Mouse (Mus musculus) kidney, adult 2 months (tissue): Measurements from ENCODE around the gene Rnf144a. TPM values are rescaled to one million over a fixed set of nuclear protein-coding genes. Genes with fewer than 3 reads are reported as not detected.

Source experiments
- DNase-seq: peaks from one replicate; pipeline ENCODE4 v3.0.0; 2021
- H3K27ac ChIP-seq: fragments of 200-500 bp; 2 replicates; pipeline ENCODE4 v1.5.1; 2012; ENCODE audit warnings: low read depth, low read length, control low read depth, inconsistent platforms; ENCODE audit not compliant: insufficient read depth
- H3K27me3 ChIP-seq: fragments of 200-500 bp; replicated peaks from 2 replicates; pipeline ENCODE4 v1.6.1; 2012; ENCODE audit warnings: mild to moderate bottlenecking, moderate library complexity, low read length, inconsistent platforms; ENCODE audit not compliant: control insufficient read depth, insufficient read depth
- H3K36me3 ChIP-seq: fragments of 200-500 bp; 2 replicates; pipeline ENCODE4 v1.6.1; 2012; ENCODE audit warnings: mild to moderate bottlenecking, moderate library complexity, low read length, inconsistent platforms; ENCODE audit not compliant: control insufficient read depth, insufficient read depth
- H3K4me1 ChIP-seq: fragments of 200-500 bp; 2 replicates; pipeline ENCODE4 v1.6.1; 2011; ENCODE audit warnings: low read length; ENCODE audit not compliant: control insufficient read depth, insufficient read depth
- H3K4me3 ChIP-seq: fragments of 200-500 bp; 2 replicates; pipeline ENCODE4 v1.5.1; 2011; ENCODE audit warnings: mild to moderate bottlenecking, low read depth, low read length, control low read depth; ENCODE audit not compliant: insufficient read depth
- CTCF ChIP-seq: fragments of 200-500 bp; conservative IDR thresholded peaks from 2 replicates; pipeline ENCODE4 v1.5.1; 2011; ENCODE audit warnings: low read depth, mild to moderate bottlenecking, control low read depth, low read length, moderate library complexity, mixed read lengths; ENCODE audit not compliant: insufficient read depth, insufficient read length
- POLR2A ChIP-seq: fragments of 200-500 bp; IDR thresholded peaks from one replicate; pipeline ENCODE4 v1.6.1; 2011; ENCODE audit warnings: low read depth, low read length, control low read depth
- WGBS: fragments of 180-500 bp; shearing (Covaris S2); methylation state at CpG from one replicate; pipeline ENCODE4 v1.1.7; 2018; 5-methylcytosine and 5-hydroxymethylcytosine counted together
- polyA plus RNA-seq: library from polyadenylated mRNA; depleted of rRNA; stranded (reverse); fragments of >200 nt; gene quantifications from 2 replicates; pipeline ENCODE4 v1.2.3, GENCODE M21; 2012

Gene Rnf144a
- polyA plus RNA-seq, 1 experiment = 12.7 TPM

DNA sequence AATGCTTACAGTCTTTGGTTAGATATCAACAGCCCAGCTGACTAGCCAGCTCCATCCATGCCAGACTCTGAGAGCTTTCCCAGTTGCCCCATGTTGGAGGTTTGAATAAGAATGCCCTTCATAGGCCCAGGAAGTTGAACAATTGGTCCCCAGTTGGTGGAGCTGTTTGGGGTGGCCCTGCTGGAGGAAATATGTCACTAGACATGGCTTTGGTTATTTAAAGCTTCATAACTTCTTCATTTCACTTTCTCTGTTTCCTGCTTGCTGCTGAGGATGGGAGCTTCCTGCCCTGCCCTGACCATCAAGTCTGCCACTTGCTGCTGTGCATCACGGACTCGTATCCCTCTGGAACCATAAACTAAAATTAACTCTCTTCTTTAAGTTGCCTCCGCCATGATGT, 4.6 kb downstream of the Rnf144a start:
- Histone ChIP-seq H3K36me3 (no peaks in the 10 kb centered on the region), H3K27ac (no peak overlapping the region), H3K27me3 (no peaks in the 10 kb centered on the region), H3K4me3 (no peak overlapping the region), H3K4me1 (0 out of 2 replicates have a peak, but pooled peaks cover under 1% of the 10 kb centered on the region)
- TF ChIP-seq POLR2A (no peak), CTCF (no peak)
- WGBS = 80% methylated on average over 3 of the region's 3 CpGs
- DNase-seq = no peak

DNA sequence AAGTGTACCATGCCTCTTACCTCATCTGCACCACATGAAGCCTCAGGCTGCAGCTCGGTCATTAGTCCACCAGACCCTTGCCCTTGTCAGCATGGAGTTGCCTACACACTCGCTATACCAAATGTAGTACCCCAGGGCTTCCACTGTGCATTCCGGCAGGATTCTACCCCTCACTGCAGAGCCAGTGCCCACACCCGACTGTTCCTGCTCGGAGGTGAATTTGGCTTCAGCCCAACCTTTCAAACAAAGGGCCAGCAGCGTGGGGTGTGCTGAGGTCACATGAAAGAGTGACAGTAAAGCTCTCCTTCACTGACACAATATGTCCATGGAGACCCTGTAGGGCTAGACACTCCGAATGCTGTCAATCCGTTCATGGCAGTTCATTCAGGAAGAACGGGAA, 6.3 kb downstream of the Rnf144a start:
- H3K4me3 ChIP-seq = no peak overlapping the region
- H3K27me3 ChIP-seq = no peaks in the 10 kb centered on the region
- DNase-seq = no peak
- TF ChIP-seq CTCF (no peak), POLR2A (no peak)
- H3K4me1 ChIP-seq = 0 out of 2 replicates have a peak, but pooled peaks cover 4% of the 10 kb centered on the region
- WGBS = 65% methylated on average over 9 of the region's 9 CpGs
- no peaks in the 10 kb centered on the region for H3K36me3 ChIP-seq
- H3K27ac ChIP-seq = no peak overlapping the region

DNA sequence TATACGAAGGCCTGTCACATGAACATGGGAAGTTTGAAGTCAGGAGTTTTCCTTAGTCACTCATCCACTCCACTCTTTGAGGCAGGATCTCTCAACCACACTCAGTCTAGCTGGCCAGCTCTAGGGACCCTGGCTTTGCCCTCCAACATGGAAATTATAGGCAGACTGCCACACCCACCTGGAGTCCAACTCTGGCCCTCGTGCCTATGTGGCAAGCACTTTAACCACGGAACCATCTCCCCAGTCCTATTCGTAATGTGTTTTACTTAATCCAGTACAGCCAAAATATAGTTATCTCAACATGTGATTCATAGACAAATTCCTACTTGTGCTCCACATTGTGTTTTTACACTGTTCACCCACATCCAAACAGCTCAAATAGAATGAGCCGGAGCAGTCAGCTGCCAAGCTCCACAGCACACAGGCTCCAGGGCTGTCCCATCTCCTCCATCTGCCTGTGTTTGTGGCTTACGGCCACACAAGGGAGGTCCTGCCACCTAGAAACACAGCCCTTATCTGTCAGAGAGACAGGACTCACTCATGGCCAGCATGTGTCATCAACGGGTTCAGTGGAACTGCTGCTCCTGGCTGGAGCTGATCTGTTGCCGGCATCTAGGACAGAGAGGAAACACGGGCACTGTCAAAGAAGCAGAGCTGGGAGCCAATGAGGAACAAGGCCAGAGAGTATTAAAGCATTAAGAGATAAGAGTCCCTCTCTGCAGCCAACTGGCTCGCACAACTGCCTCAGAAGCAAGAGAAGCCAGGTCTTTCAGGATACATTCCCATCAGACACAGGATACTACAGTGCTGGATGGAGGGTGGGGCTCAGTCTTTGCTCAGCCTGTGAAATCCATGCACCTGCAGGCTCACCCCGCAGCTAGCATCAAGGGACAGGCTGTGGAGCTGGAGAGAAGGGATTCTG, 10.0 kb downstream of the Rnf144a start:
- Histone ChIP-seq H3K36me3 (no peaks in the 10 kb centered on the region), H3K27ac (no peak overlapping the region), H3K4me3 (no peak overlapping the region), H3K27me3 (no peaks in the 10 kb centered on the region), H3K4me1 (0 out of 2 replicates have a peak, but pooled peaks cover 4% of the 10 kb centered on the region)
- DNase-seq = peak; percentile 64
- TF ChIP-seq CTCF = no peak
- TF ChIP-seq POLR2A = no peak
- 69% methylated on average over 11 of the region's 11 CpGs for whole genome bisulfite sequencing

DNA sequence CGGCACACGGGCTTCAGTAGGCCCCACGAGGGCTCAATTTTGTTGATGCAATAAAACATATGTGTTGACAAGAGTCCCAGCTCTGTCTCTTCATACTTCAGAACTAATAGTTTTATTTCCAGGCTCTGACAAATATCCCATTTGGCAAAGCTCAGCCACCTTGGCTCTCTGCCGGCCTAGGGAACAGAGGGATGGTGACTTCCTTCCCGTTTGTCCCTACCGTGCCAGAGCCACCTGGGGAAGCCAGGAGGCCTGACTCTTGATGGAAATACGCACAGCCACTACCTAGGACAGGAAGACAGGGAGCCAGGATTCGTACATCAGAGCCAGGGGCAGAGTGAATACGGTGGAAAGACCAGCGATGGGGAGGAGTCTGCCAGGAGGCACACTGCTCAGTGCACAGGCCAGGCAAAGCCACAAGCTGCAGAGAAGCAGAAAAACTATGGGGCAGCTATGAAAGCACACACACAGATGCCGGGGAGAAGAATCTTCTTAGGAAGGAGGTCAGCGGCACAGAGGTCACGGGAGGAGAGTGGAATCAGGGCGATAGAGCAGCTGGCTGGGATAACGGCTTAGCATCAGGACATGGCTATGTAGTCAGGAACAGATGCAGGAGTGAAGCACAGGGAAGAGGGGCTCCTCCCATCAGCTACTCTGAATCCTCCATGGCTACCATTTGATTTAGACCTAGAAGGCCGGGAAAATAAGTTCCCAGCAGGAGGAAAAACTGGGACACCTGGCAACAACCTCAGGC, 11.5 kb downstream of the Rnf144a start:
- Histone ChIP-seq H3K4me3 (no peak overlapping the region), H3K36me3 (no peaks in the 10 kb centered on the region), H3K4me1 (peaks cover 8% of the 10 kb centered on the region; the same call in 1 of the 2 replicates), H3K27ac (no peak overlapping the region), H3K27me3 (no peaks in the 10 kb centered on the region)
- WGBS = 62% methylated on average over 16 of the region's 16 CpGs
- TF ChIP-seq POLR2A (no peak), CTCF (no peak)
- DNase-seq = peak; percentile 80

DNA sequence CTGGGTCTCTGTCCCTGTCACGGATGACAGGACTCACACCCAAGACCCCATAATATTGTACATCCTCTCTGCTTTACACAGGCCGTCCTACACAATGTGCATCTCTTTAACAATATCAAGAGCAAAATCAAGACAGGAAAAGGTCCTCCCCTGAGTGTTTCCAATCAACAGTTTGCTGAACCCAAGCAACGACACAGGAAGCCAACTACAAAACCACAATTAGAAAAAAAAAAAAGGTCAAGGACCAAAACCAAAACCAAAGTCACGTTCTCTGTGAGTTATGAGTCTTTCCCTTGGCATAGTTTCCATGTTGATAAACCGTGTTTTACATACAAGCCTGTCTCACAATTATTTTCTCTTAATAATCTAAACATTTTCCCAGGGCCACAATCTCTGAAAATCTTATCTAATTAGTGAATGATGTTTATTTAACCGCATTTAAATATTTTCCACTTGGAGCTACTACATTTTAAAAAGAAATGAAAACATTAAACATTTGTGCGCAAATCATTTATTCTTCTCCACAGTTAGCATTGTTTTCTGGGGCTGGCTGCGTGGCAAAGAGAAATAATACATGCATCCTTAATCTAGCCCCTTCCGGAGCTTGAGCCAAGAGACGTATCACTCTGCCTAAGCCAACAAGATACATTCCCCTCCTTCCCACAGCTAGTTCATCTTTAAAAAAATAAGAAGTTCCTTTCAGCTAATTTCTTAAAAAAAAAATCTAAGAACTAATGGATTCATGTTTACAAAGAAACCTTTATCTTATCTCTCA, 13.2 kb downstream of the Rnf144a start:
- Histone ChIP-seq H3K4me1 (peaks cover 9% of the 10 kb centered on the region; the same call in 1 of the 2 replicates), H3K4me3 (no peak overlapping the region), H3K27me3 (no peaks in the 10 kb centered on the region), H3K36me3 (no peaks in the 10 kb centered on the region), H3K27ac (peak overlapping the region; percentile 72; the same call in 1 of the 2 replicates)
- WGBS = 59% methylated on average over 10 of the region's 10 CpGs
- TF ChIP-seq POLR2A (no peak), CTCF (no peak)
- peak; percentile 75 for DNase-seq

DNA sequence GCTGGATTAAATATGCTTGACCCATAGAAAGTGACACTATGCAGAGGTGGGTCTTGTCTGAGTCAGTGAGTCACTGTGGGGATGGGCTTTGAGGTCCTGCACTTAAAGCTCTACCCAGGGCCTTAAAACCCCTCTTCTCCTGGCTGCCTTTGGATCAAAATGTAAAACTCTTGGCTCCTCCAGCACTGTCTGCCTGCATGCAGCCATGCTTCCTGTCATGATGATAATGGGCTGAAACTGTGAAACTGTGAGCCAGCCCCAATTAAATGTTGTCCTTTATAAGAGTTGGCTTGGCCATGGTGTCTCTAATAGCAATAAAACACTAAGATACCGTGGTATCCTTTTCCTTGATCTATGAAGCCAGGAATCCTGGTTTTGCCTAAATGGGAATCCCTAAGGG, 13.8 kb downstream of the Rnf144a start:
- DNase-seq = no peak
- TF ChIP-seq POLR2A = no peak
- TF ChIP-seq CTCF = no peak
- no peaks in the 10 kb centered on the region for H3K36me3 ChIP-seq
- H3K4me3 ChIP-seq = no peak overlapping the region
- H3K4me1 ChIP-seq = peaks cover 9% of the 10 kb centered on the region; the same call in 1 of the 2 replicates
- 62% methylated on average over 1 of the region's 1 CpGs for WGBS
- no peaks in the 10 kb centered on the region for H3K27me3 ChIP-seq
- peak overlapping the region; percentile 72; the same call in 1 of the 2 replicates for H3K27ac ChIP-seq
